Mouse (Mus musculus) gastrocnemius, adult 2 months (tissue): Measurements from ENCODE around the gene Nphp1. TPM values are rescaled to one million over a fixed set of nuclear protein-coding genes. Genes with fewer than 3 reads are reported as not detected.

Source experiments
- DNase-seq: peaks from one replicate; pipeline ENCODE4 v3.0.0; 2022
- H3K27ac ChIP-seq: fragments of 200-600 bp; 2 replicates; pipeline ENCODE4 v1.8.1; 2022; ENCODE audit warnings: mild to moderate bottlenecking
- H3K4me3 ChIP-seq: fragments of 200-600 bp; 2 replicates; pipeline ENCODE4 v1.8.1; 2022; ENCODE audit warnings: mild to moderate bottlenecking, moderate library complexity
- CTCF ChIP-seq: fragments of 200-600 bp; IDR thresholded peaks from 2 replicates; pipeline ENCODE4 v1.8.1; 2022; ENCODE audit warnings: antibody characterized with exemption, mild to moderate bottlenecking, moderate library complexity
- intact Hi-C: fragments of 180-260 bp; cut with DNase I; formaldehyde crosslinking; loops from one replicate; pipeline ENCODE4 v1.15.1; 2025
- total RNA-seq, 2 experiments: library from RNA; stranded (reverse); gene quantifications; 2 replicates each; pipeline ENCODE4 v1.2.3; 2021

The Nphp1 gene
- total RNA-seq, 2 experiments from 2014 or later = 21.5 to 23.2 TPM

GRCm38 (mm10) chr2:127773938-127774577 lies 14.6 kb downstream of the Nphp1 start:
- DNase-seq = no peak
- Histone ChIP-seq H3K27ac (peak overlapping the region; percentile 85), H3K4me3 (no peak overlapping the region)
- no peak for TF ChIP-seq CTCF
- intact Hi-C loops = no loop called here

- TF ChIP-seq CTCF = no peak
- intact Hi-C loops = no loop called here
- Histone ChIP-seq H3K4me3 (no peak overlapping the region), H3K27ac (no peak overlapping the region)
- no peak for DNase-seq
Measured at GRCm38 (mm10) chr2:127761587-127761986, 27.1 kb downstream of the Nphp1 start.

- TF ChIP-seq CTCF = no peak
- no peak for DNase-seq
- Histone ChIP-seq H3K27ac (no peak overlapping the region), H3K4me3 (no peak overlapping the region)
- intact Hi-C loops = no loop called here
Measured at GRCm38 (mm10) chr2:127760429-127761000, 28.2 kb downstream of the Nphp1 start.

GRCm38 (mm10) chr2:127760014-127760413 lies 28.7 kb downstream of the Nphp1 start:
- no peak for TF ChIP-seq CTCF
- no peak for DNase-seq
- no peak overlapping the region for H3K27ac ChIP-seq
- intact Hi-C loops = no loop called here
- H3K4me3 ChIP-seq = no peak overlapping the region

GRCm38 (mm10) chr2:127759157-127759880 lies 29.4 kb downstream of the Nphp1 start:
- DNase-seq = no peak

GRCm38 (mm10) chr2:127757171-127757570 lies 31.5 kb downstream of the Nphp1 start:
- intact Hi-C loops = no loop called here
- H3K27ac ChIP-seq = peak overlapping the region; percentile 89
- DNase-seq = peak; percentile 77
- TF ChIP-seq CTCF = no peak
- H3K4me3 ChIP-seq = peak overlapping the region; percentile 51

More at GRCm38 (mm10) chr2:127759157-127759880, 29.4 kb downstream of the Nphp1 start:
- intact Hi-C loops = no loop called here
- TF ChIP-seq CTCF = no peak
- Histone ChIP-seq H3K27ac (peak overlapping the region; percentile 31), H3K4me3 (no peak overlapping the region)

- no peak for DNase-seq
- TF ChIP-seq CTCF = no peak
- intact Hi-C loops = no loop called here
Measured at GRCm38 (mm10) chr2:127754113-127754512, 34.6 kb downstream of the Nphp1 start.

GRCm38 (mm10) chr2:127751849-127752610 lies 36.7 kb downstream of the Nphp1 start:
- no peak for DNase-seq
- no peak overlapping the region for H3K4me3 ChIP-seq
- no peak for TF ChIP-seq CTCF
- intact Hi-C loops = no loop called here
- no peak overlapping the region for H3K27ac ChIP-seq

More at GRCm38 (mm10) chr2:127754113-127754512, 34.6 kb downstream of the Nphp1 start:
- H3K4me3 ChIP-seq = no peak overlapping the region
- no peak overlapping the region for H3K27ac ChIP-seq

GRCm38 (mm10) chr2:127749376-127749775 lies 39.3 kb downstream of the Nphp1 start:
- H3K27ac ChIP-seq = no peak overlapping the region
- TF ChIP-seq CTCF = no peak

GRCm38 (mm10) chr2:127748316-127748715 lies 40.4 kb downstream of the Nphp1 start:
- Histone ChIP-seq H3K4me3 (no peak overlapping the region), H3K27ac (no peak overlapping the region)
- intact Hi-C loops = no loop called here
- no peak for TF ChIP-seq CTCF
- no peak for DNase-seq

More at GRCm38 (mm10) chr2:127749376-127749775, 39.3 kb downstream of the Nphp1 start:
- no peak for DNase-seq
- no peak overlapping the region for H3K4me3 ChIP-seq
- intact Hi-C loops = no loop called here

- no peak overlapping the region for H3K27ac ChIP-seq
- no peak overlapping the region for H3K4me3 ChIP-seq
- intact Hi-C loops = no loop called here
- no peak for DNase-seq
- no peak for TF ChIP-seq CTCF
Measured at GRCm38 (mm10) chr2:127742637-127743036, 46.1 kb downstream of the Nphp1 start.

- no peak for DNase-seq
- TF ChIP-seq CTCF = no peak
- intact Hi-C loops = no loop called here
- Histone ChIP-seq H3K4me3 (no peak overlapping the region), H3K27ac (no peak overlapping the region)
Measured at GRCm38 (mm10) chr2:127740756-127741519, 47.8 kb downstream of the Nphp1 start.
